Mouse (Mus musculus): ENCODE results near the gene Csk.

GRCm38 (mm10) chr9:57613975-57614374, 39.5 kb downstream of the Csk start:
- TF ChIP-seq CTCF (IDR thresholded peaks at IDR 0.05; ENCODE audit: low read depth) (no peak), EP300 (IDR thresholded peaks at IDR 0.05; ENCODE audit: low read depth) (no peak)
